In genomic region chr2:125907580-125908255, GRCm38 (mm10) we compare ENCODE assay signal across 25 mouse cellular contexts. TPM values are rescaled to one million over a fixed set of nuclear protein-coding genes. Genes with fewer than 3 reads are reported as not detected.
DNase-seq lines count a peak whose midpoint lies in the region; ATAC-seq and TF ChIP-seq lines count a peak whose summit lies in the region.
"Had no signal": no experiment of that assay in that cellular context is flagged by ENCODE, and none has a peak within 500 bp of the region (broad histone marks: within the 10 kb centered on the region; RNA-seq: fewer than 3 reads in every experiment).

No protein-coding gene starts in this region.

- H3K27ac ChIP-seq in liver, embryonic 11.5 days (ENCODE audit: low read depth, low read length), result no peak overlapping the region
- H3K27ac ChIP-seq in liver, embryonic 12.5 days, result peak overlapping the region; percentile 53
- no peak overlapping the region for H3K27ac ChIP-seq in liver, postnatal 0 days (ENCODE audit: low read depth)
- H3K27ac ChIP-seq in forebrain, embryonic 15.5 days (replicated peaks), result no peak overlapping the region
- no peak overlapping the region for H3K27ac ChIP-seq in forebrain, embryonic 11.5 days (ENCODE audit: low read depth, low read length)
- H3K27ac ChIP-seq: forebrain, embryonic 13.5 days; hindbrain, embryonic 13.5 days; limb, embryonic 12.5 days had no signal

- 77% methylated on average over 4 of the region's 4 CpGs for whole genome bisulfite sequencing in liver, embryonic 11.5 days
- 55% methylated on average over 4 of the region's 4 CpGs for WGBS in liver, embryonic 12.5 days (ENCODE audit: insufficient replicate concordance)
- 70% methylated on average over 4 of the region's 4 CpGs for WGBS in liver, postnatal 0 days (ENCODE audit: insufficient replicate concordance)
- WGBS in forebrain, embryonic 15.5 days, result 80% methylated on average over 4 of the region's 4 CpGs
- WGBS in forebrain, embryonic 11.5 days, result 87% methylated on average over 4 of the region's 4 CpGs

- H3K4me1 ChIP-seq in liver, embryonic 11.5 days (replicated peaks; ENCODE audit: control insufficient read depth, insufficient read depth, low read length), result peaks cover 5% of the 10 kb centered on the region; the same call in 1 of the 2 replicates
- H3K4me1 ChIP-seq in liver, embryonic 12.5 days, result peaks cover 17% of the 10 kb centered on the region
- 0 out of 2 replicates have a peak, but pooled peaks cover 7% of the 10 kb centered on the region for H3K4me1 ChIP-seq in liver, postnatal 0 days (ENCODE audit: insufficient read depth)
- no peaks in the 10 kb centered on the region for H3K4me1 ChIP-seq in forebrain, embryonic 15.5 days
- H3K4me1 ChIP-seq in forebrain, embryonic 11.5 days (replicated peaks; ENCODE audit: control insufficient read depth, insufficient read depth, low read length), result no peaks in the 10 kb centered on the region
- H3K4me1 ChIP-seq: heart, embryonic 12.5 days; hindbrain, embryonic 13.5 days; limb, embryonic 12.5 days had no signal

- no peaks in the 10 kb centered on the region for H3K9me3 ChIP-seq in liver, embryonic 11.5 days (ENCODE audit: control insufficient read depth, low read length)
- H3K9me3 ChIP-seq in liver, embryonic 12.5 days (replicated peaks), result no peaks in the 10 kb centered on the region
- no peaks in the 10 kb centered on the region for H3K9me3 ChIP-seq in liver, postnatal 0 days (ENCODE audit: low read length)
- no peaks in the 10 kb centered on the region for H3K9me3 ChIP-seq in forebrain, embryonic 15.5 days
- H3K9me3 ChIP-seq in forebrain, embryonic 11.5 days (ENCODE audit: control insufficient read depth, low read length), result no peaks in the 10 kb centered on the region
- H3K9me3 ChIP-seq: forebrain, embryonic 13.5 days; hindbrain, embryonic 13.5 days; limb, embryonic 12.5 days had no signal

- intact Hi-C loops in left cerebral cortex, postnatal 10 days (cut with DNase I), result loop anchor here (10.0 kb wide), 1 partner anchor 347 kb away; no protein-coding TSS in a partner anchor

- no peak for DNase-seq in liver, embryonic 11.5 days (ENCODE audit: low spot score)
- DNase-seq in liver, result no peak
- no peak for DNase-seq in liver, postnatal 0 days
- no peak for DNase-seq in left cerebral cortex, postnatal 10 days (ENCODE audit: extremely low spot score in 1 of 2, low spot score in 2 of 2)
- no peak for DNase-seq in forebrain, embryonic 11.5 days (ENCODE audit: low spot score)
- DNase-seq: adrenal gland, adult 8-10 months; cerebellum, adult 11 months; cerebellum, postnatal 10 days; gastrocnemius, postnatal 25 days; heart, adult 18-20 months; heart, postnatal 4 days; kidney, adult 9 months; kidney, postnatal 10 days; layer of hippocampus, adult 9-11 months; lung, adult 18-20 months; lung, postnatal 4 days; midbrain, embryonic 14.5 days had no signal

- TF ChIP-seq EP300 in liver, postnatal 0 days (IDR thresholded peaks at IDR 0.05; ENCODE audit: low read depth), result peak; percentile 46; the same call in 1 of the 2 replicates

- no peak overlapping the region for H3K9ac ChIP-seq in liver, embryonic 11.5 days (ENCODE audit: low read depth, low read length)
- H3K9ac ChIP-seq in liver, embryonic 12.5 days, result no peak overlapping the region
- no peak overlapping the region for H3K9ac ChIP-seq in liver, postnatal 0 days (replicated peaks)
- no peak overlapping the region for H3K9ac ChIP-seq in forebrain, embryonic 15.5 days (replicated peaks)
- no peak overlapping the region for H3K9ac ChIP-seq in forebrain, embryonic 11.5 days (ENCODE audit: low read length)
- H3K9ac ChIP-seq: forebrain, embryonic 13.5 days; heart, embryonic 12.5 days; hindbrain, embryonic 13.5 days; limb, embryonic 12.5 days had no signal

- no peaks in the 10 kb centered on the region for H3K36me3 ChIP-seq in liver, embryonic 11.5 days (ENCODE audit: control insufficient read depth, insufficient read depth, low read length)
- peaks cover 6% of the 10 kb centered on the region; the same call in 1 of the 2 replicates for H3K36me3 ChIP-seq in liver, embryonic 12.5 days
- H3K36me3 ChIP-seq in liver, postnatal 0 days (replicated peaks; ENCODE audit: insufficient read depth, low read length), result no peaks in the 10 kb centered on the region; the same call in 1 of the 2 replicates
- H3K36me3 ChIP-seq in forebrain, embryonic 15.5 days, result no peaks in the 10 kb centered on the region
- no peaks in the 10 kb centered on the region for H3K36me3 ChIP-seq in forebrain, embryonic 11.5 days (ENCODE audit: control insufficient read depth, insufficient read depth, low read length)
- H3K36me3 ChIP-seq: hindbrain, embryonic 13.5 days had no signal

- H3K4me2 ChIP-seq in liver, embryonic 11.5 days, result no peak overlapping the region
- H3K4me2 ChIP-seq in liver, embryonic 12.5 days, result peak overlapping the region; percentile 12; the same call in 1 of the 2 replicates
- H3K4me2 ChIP-seq in liver, postnatal 0 days (ENCODE audit: low read depth, low read length), result no peak overlapping the region
- H3K4me2 ChIP-seq in forebrain, embryonic 15.5 days (replicated peaks), result no peak overlapping the region
- no peak overlapping the region for H3K4me2 ChIP-seq in forebrain, embryonic 11.5 days (ENCODE audit: low read depth, low read length, severe bottlenecking)
- H3K4me2 ChIP-seq: forebrain, embryonic 13.5 days; heart, embryonic 12.5 days; hindbrain, embryonic 13.5 days; limb, embryonic 12.5 days had no signal

- ATAC-seq in liver, embryonic 11.5 days (replicated peaks; ENCODE audit: low FRiP score), result peak; percentile 75
- ATAC-seq in liver, embryonic 12.5 days, result peak; percentile 86
- peak; percentile 35 for ATAC-seq in liver, postnatal 0 days
- no peak for ATAC-seq in forebrain, embryonic 15.5 days (replicated peaks)
- no peak for ATAC-seq in forebrain, embryonic 11.5 days (replicated peaks; ENCODE audit: low FRiP score)
- ATAC-seq: forebrain, embryonic 13.5 days; intestine, embryonic 16.5 days; lung, postnatal 0 days had no signal

- H3K4me3 ChIP-seq in liver, embryonic 11.5 days (ENCODE audit: low read depth, low read length), result no peak overlapping the region
- H3K4me3 ChIP-seq in liver, embryonic 12.5 days, result no peak overlapping the region
- no peak overlapping the region for H3K4me3 ChIP-seq in liver, postnatal 0 days (ENCODE audit: low read depth, low read length)
- H3K4me3 ChIP-seq in forebrain, embryonic 15.5 days, result no peak overlapping the region
- no peak overlapping the region for H3K4me3 ChIP-seq in forebrain, embryonic 11.5 days (ENCODE audit: low read depth, low read length)
- H3K4me3 ChIP-seq: forebrain, embryonic 13.5 days; heart, embryonic 12.5 days; hindbrain, embryonic 13.5 days; limb, embryonic 12.5 days had no signal

- TF ChIP-seq CTCF in liver, postnatal 0 days (IDR thresholded peaks at IDR 0.05; ENCODE audit: low read depth), result no peak

- H3K27me3 ChIP-seq in liver, embryonic 11.5 days (replicated peaks; ENCODE audit: control insufficient read depth, insufficient read depth, low read length), result no peaks in the 10 kb centered on the region
- no peaks in the 10 kb centered on the region for H3K27me3 ChIP-seq in liver, embryonic 12.5 days (replicated peaks)
- H3K27me3 ChIP-seq in liver, postnatal 0 days (ENCODE audit: insufficient read depth, low read length), result no peaks in the 10 kb centered on the region
- no peaks in the 10 kb centered on the region for H3K27me3 ChIP-seq in forebrain, embryonic 15.5 days
- H3K27me3 ChIP-seq in forebrain, embryonic 11.5 days (ENCODE audit: control insufficient read depth, insufficient read depth, low read length), result no peaks in the 10 kb centered on the region
- H3K27me3 ChIP-seq: forebrain, embryonic 13.5 days; heart, embryonic 12.5 days; hindbrain, embryonic 13.5 days; limb, embryonic 12.5 days had no signal

RNA-seq across cellular contexts. Expression of gene Cops2, which starts 48.8 kb away (rescaled TPM):
- 83.3 and 93.9 TPM in 2 replicates for polyA plus RNA-seq in liver, embryonic 11.5 days (2014; fragmentation: Nextera tagmentation; extraction: Ambion mirVana)
- polyA plus RNA-seq in liver, embryonic 12.5 days (2016; fragmentation: Nextera tagmentation; extraction: Ambion mirVana), result 60.2 and 62.1 TPM in 2 replicates
- polyA plus RNA-seq in liver, postnatal 0 days (2015; fragmentation: Nextera tagmentation; extraction: Ambion mirVana), result 20.4 and 21.5 TPM in 2 replicates
- polyA plus RNA-seq in forebrain, embryonic 15.5 days (2015; fragmentation: Nextera tagmentation; extraction: Ambion mirVana), result 66.8 and 66.9 TPM in 2 replicates
- 100 to 1,000 TPM; 102 to 114 TPM for total RNA-seq in left cerebral cortex, postnatal 10 days (2021)
- polyA plus RNA-seq in forebrain, embryonic 11.5 days (2014; fragmentation: Nextera tagmentation; extraction: Ambion mirVana), result 99.8 and 102 TPM in 2 replicates

RNA-seq across cellular contexts. Expression of gene Galk2, which starts 48.8 kb away (rescaled TPM):
- 23.6 and 24.0 TPM in 2 replicates for polyA plus RNA-seq in liver, embryonic 11.5 days (2014; fragmentation: Nextera tagmentation; extraction: Ambion mirVana)
- 13.2 and 13.8 TPM in 2 replicates for polyA plus RNA-seq in liver, embryonic 12.5 days (2016; fragmentation: Nextera tagmentation; extraction: Ambion mirVana)
- polyA plus RNA-seq in liver, postnatal 0 days (2015; fragmentation: Nextera tagmentation; extraction: Ambion mirVana), result 9.6 and 10.1 TPM in 2 replicates
- polyA plus RNA-seq in forebrain, embryonic 15.5 days (2015; fragmentation: Nextera tagmentation; extraction: Ambion mirVana), result 28.7 and 29.1 TPM in 2 replicates
- 10 to 100 TPM; 25.1 to 26.7 TPM for total RNA-seq in left cerebral cortex, postnatal 10 days (2021)
- polyA plus RNA-seq in forebrain, embryonic 11.5 days (2014; fragmentation: Nextera tagmentation; extraction: Ambion mirVana), result 28.8 and 29.3 TPM in 2 replicates

Comparison
In these comparisons a context has a peak if more than half of its experiments do, and no peak if none do; other contexts are left out.
1. ATAC-seq: peak in liver, embryonic 11.5 days (single experiment), liver, embryonic 12.5 days (single experiment) and liver, postnatal 0 days (single experiment); none in forebrain, embryonic 15.5 days (single experiment) and forebrain, embryonic 11.5 days (single experiment).